Mouse (Mus musculus): Measurements from ENCODE around the gene Naaladl2.

The Naaladl2 gene

GRCm38 (mm10) chr3:23972747-23973667 lies 1171.1 kb downstream of the Naaladl2 start:
- DNase-seq (ENCODE audit: low spot score in 2 of 2), result no peak

DNA sequence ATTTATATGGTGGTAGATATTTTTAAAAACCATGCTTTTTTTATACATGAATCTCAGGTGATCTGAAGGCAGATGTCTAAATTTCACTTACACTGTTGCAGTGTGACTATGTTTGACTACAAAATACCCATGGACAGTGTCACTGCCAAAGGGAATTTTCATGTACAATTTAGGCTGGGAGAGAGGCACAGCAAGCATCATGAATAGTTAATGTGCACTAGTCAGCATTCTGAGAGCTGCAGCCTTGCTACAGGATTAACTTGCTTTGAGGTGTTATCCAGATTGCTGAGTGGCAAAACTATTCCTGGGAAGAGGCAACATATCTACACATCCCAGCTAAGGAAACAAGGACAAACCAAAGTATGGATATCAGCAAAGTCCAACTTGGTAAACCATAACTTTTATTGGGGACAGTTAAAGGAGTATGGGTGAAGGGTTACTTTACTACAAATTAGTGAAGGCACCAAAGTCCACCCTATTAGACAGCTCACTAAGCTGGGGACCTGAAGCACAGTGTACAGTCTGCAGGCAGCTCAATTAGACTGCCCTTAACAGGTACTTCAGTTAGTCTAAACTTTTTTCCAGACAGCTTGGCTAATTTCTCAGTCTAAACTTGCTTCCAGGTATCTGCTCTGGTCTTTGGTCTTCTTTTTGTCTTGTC lies 1181.0 kb downstream of the Naaladl2 start:
- no peak for DNase-seq (ENCODE audit: low spot score in 2 of 2)

DNA sequence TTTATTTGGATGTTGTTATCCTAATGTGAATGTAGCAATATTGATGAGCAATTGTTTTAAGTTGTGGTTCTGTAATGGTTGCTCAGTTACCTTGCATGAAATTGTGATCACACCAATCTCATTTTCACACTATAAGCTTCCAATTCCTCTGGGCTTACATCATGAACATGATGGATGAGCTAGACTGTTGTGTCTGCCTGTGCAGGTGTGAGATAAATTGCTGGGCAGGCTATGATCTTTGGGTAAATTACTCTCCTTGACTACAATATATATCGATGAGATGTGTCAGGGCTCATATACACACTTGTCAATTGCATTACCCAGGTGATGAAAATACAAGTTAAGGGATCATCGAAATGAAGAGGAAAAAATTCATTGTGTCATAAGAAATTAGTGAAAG lies 1197.9 kb downstream of the Naaladl2 start:
- DNase-seq (ENCODE audit: low spot score in 2 of 2), result no peak

DNA sequence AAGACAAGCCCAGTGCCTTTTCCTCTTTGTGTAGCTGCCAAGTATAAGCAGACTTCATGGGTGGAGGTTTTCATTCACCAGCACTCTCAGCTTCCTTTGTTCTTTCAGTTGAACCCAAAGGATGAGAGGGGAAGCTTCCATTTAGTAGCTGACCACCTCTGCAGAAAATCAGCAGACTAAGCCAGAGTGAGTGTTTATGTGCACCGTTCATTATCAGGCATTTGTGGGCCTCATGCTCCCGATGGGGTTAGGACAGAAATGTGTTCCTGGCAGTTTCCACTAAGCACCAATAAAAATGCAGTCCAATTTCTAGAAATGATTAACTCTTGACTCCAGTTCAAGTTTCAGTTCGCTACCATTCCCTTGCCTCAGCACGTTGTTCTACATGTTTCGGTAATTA lies 1206.8 kb downstream of the Naaladl2 start:
- no peak for DNase-seq (ENCODE audit: low spot score in 2 of 2)

GRCm38 (mm10) chr3:23928097-23928496 lies 1216.0 kb downstream of the Naaladl2 start:
- DNase-seq (ENCODE audit: low spot score in 2 of 2), result no peak

- DNase-seq (ENCODE audit: low spot score in 2 of 2), result no peak
Observed at GRCm38 (mm10) chr3:23907682-23908081, 1236.4 kb downstream of the Naaladl2 start.

- no peak for DNase-seq (ENCODE audit: low spot score in 2 of 2)
Observed at GRCm38 (mm10) chr3:23865688-23866087, 1278.4 kb downstream of the Naaladl2 start.

DNA sequence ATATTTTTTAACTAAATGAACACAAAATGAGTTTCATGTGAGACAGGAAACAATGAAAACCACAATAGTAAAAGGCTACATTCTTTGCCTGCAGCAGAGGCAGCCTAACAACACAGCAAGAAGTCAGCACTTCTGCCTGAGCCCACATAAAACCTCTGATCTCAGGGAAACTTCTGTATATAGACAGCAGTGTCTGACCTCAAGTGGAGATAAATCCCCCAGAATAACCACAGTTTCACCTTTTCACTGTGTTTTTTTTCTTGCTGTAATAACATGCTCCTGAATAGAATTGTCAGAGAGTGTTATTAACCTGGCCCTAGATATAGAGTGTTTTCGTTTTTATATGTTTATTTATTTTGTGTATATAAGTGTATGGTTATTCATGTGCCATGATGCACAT lies 1286.8 kb downstream of the Naaladl2 start:
- DNase-seq (ENCODE audit: low spot score in 2 of 2), result no peak

- DNase-seq (ENCODE audit: low spot score in 2 of 2), result no peak
Observed at GRCm38 (mm10) chr3:23817585-23817984, 1326.5 kb downstream of the Naaladl2 start.

GRCm38 (mm10) chr3:23758746-23759145 lies 1385.3 kb downstream of the Naaladl2 start:
- no peak for DNase-seq (ENCODE audit: low spot score in 2 of 2)
